Mouse (Mus musculus) liver, embryonic 15.5 days (tissue): ENCODE data around the gene Cacna1c. TPM values are rescaled to one million over a fixed set of nuclear protein-coding genes. Genes with fewer than 3 reads are reported as not detected.

Source experiments
- ATAC-seq: fragments of 200-750 bp; cut with Nextera tagmentation; 2 replicates; pipeline ENCODE4 v1.8.0; 2017; ENCODE audit warnings: moderate number of reproducible peaks, mild to moderate bottlenecking, moderate library complexity; ENCODE audit not compliant: insufficient read depth
- H3K27ac ChIP-seq: fragments of 300-500 bp; sonication (generic); replicated peaks from 2 replicates; pipeline ENCODE4 v1.5.1; 2015; ENCODE audit warnings: mild to moderate bottlenecking, inconsistent platforms
- H3K27me3 ChIP-seq: fragments of 300-500 bp; sonication (generic); 2 replicates; pipeline ENCODE4 v1.6.1; 2015; ENCODE audit warnings: mild to moderate bottlenecking, inconsistent platforms
- H3K36me3 ChIP-seq: fragments of 300-500 bp; sonication (generic); replicated peaks from 2 replicates; pipeline ENCODE4 v1.6.1; 2015; ENCODE audit warnings: moderate library complexity, mild to moderate bottlenecking, inconsistent platforms
- H3K4me1 ChIP-seq: fragments of 300-500 bp; sonication (generic); replicated peaks from 2 replicates; pipeline ENCODE4 v1.6.1; 2015; ENCODE audit warnings: inconsistent platforms
- H3K4me2 ChIP-seq: fragments of 300-500 bp; sonication (generic); 2 replicates; pipeline ENCODE4 v1.6.1; 2015; ENCODE audit warnings: moderate library complexity, mild to moderate bottlenecking, inconsistent platforms
- H3K4me3 ChIP-seq: fragments of 300-500 bp; sonication (generic); replicated peaks from 2 replicates; pipeline ENCODE4 v1.5.1; 2015; ENCODE audit warnings: mild to moderate bottlenecking, inconsistent platforms
- H3K9ac ChIP-seq: fragments of 300-500 bp; sonication (generic); 2 replicates; pipeline ENCODE4 v1.6.1; 2015; ENCODE audit warnings: moderate library complexity, mild to moderate bottlenecking, inconsistent platforms
- H3K9me3 ChIP-seq: fragments of 300-500 bp; sonication (generic); replicated peaks from 2 replicates; pipeline ENCODE4 v1.6.1; 2016; ENCODE audit warnings: inconsistent platforms
- WGBS: fragments of 180-500 bp; shearing (Covaris S2); methylation state at CpG from one replicate; pipeline ENCODE4 v1.1.7; 2015; ENCODE audit warnings: mixed read lengths; ENCODE audit not compliant: insufficient replicate concordance; 5-methylcytosine and 5-hydroxymethylcytosine counted together
- polyA plus RNA-seq: library from polyadenylated mRNA; unstranded; fragments of >200 nt; fragmentation: Nextera tagmentation; extraction: Ambion mirVana; gene quantifications from 2 replicates; pipeline ENCODE4 v1.2.1, GENCODE M21; 2015

Gene Cacna1c
- polyA plus RNA-seq, 1 experiment from 2014 or later, result 0.41 TPM

DNA sequence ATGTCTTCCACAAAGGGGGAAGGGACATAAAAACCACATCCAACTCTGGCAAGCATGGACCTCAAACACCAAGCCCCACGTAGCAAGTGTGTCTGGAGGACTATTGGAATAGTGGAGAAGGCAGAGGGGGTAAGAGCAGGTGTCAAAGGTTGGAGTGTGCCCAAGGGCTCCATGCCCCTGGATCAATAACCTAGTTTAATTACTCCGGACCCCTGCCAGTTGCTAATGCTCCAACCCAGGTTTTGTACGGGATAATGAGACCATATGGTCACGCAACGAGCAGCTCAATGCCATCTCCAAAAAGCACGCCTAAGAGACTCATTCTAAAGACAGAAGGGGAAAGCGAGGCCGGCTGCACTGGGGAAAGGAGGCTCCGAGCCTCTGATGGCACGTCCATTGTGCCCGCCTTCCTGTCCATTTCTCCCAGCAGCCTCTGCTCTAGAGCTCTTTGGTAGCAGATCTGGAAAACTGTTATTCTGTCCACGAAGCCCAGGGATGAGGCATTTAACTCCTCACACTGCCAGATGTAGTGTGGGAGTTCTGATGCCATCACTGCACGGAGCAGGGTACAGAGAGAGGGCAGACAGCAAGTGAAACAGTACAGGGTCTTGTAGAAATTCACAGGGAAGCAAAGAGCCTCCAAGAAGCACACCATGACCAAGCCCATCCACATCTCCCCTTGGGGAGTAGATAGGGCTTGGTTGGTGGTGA lies 257.7 kb downstream of the Cacna1c start:
- Histone ChIP-seq H3K27ac (no peak overlapping the region), H3K9me3 (no peaks in the 10 kb centered on the region), H3K4me3 (no peak overlapping the region), H3K9ac (no peak overlapping the region), H3K27me3 (peaks cover 6% of the 10 kb centered on the region; the same call in 1 of the 2 replicates), H3K36me3 (no peaks in the 10 kb centered on the region), H3K4me1 (no peaks in the 10 kb centered on the region), H3K4me2 (no peak overlapping the region)
- 62% methylated on average over 13 of the region's 13 CpGs for WGBS
- no peak for ATAC-seq

- Histone ChIP-seq H3K9ac (no peak overlapping the region), H3K27ac (no peak overlapping the region), H3K9me3 (no peaks in the 10 kb centered on the region), H3K4me3 (no peak overlapping the region), H3K27me3 (peaks cover 6% of the 10 kb centered on the region; the same call in 1 of the 2 replicates), H3K4me2 (no peak overlapping the region), H3K4me1 (no peaks in the 10 kb centered on the region), H3K36me3 (no peaks in the 10 kb centered on the region)
- WGBS, result 73% methylated on average over 5 of the region's 5 CpGs
- no peak for ATAC-seq
These were observed 258.7 kb downstream of the Cacna1c start for GRCm38 (mm10) chr6:118937536-118937935.

DNA sequence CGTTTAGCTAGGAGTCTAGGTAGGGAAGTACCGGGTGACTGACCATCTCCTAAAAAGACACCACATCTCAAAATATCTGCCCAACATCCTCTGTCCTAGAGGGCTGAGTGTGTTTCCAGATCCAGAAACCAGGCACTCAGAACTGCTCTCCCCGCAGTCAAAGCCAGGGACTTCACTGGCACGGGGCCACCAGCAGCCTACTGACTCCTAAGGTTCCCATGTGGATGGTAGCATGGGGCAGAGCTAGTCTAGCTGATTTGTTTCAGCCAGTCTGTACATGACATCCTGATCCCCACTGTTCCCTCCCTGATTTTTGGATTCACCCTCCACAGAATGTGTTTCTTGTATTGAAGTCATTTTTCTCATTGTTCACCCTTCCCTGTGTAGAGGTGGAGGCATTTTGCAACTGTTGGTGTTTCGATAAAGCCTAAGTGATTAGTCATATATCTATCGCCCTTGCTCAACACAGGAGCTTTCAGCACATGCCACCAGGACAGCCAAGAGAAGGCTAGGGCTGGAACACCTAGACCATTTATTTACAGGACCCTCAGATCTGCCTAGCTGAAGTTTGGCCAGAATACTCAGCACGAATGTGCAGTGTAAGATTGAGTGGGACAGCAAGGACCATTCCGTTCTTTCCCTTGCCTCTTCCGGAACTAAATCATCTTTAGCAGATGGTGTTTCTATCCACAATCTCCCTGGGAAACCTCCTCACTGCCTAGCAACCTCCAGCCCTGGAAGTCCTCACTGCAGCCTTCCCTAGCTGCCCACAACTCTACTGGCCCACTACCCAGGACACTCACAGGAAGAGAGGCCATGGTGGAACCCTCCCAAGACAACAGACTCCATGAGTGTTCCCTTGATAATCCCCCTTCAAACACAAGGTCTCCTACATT lies 260.4 kb downstream of the Cacna1c start:
- Histone ChIP-seq H3K9ac (no peak overlapping the region), H3K9me3 (no peaks in the 10 kb centered on the region), H3K36me3 (no peaks in the 10 kb centered on the region), H3K4me2 (no peak overlapping the region), H3K4me1 (no peaks in the 10 kb centered on the region), H3K27me3 (peaks cover 6% of the 10 kb centered on the region; the same call in 1 of the 2 replicates), H3K27ac (no peak overlapping the region), H3K4me3 (no peak overlapping the region)
- WGBS, result 69% methylated on average over 9 of the region's 9 CpGs
- no peak for ATAC-seq

- H3K9ac ChIP-seq, result no peak overlapping the region
- H3K36me3 ChIP-seq, result no peaks in the 10 kb centered on the region
- ATAC-seq, result no peak
- H3K4me1 ChIP-seq, result no peaks in the 10 kb centered on the region
- WGBS, result 38% methylated on average over 9 of the region's 9 CpGs
- H3K27me3 ChIP-seq, result peaks cover 6% of the 10 kb centered on the region; the same call in 1 of the 2 replicates
- no peaks in the 10 kb centered on the region for H3K9me3 ChIP-seq
- H3K4me2 ChIP-seq, result no peak overlapping the region
- H3K4me3 ChIP-seq, result no peak overlapping the region
- H3K27ac ChIP-seq, result no peak overlapping the region
These were observed 261.8 kb downstream of the Cacna1c start for GRCm38 (mm10) chr6:118934243-118934902.

DNA sequence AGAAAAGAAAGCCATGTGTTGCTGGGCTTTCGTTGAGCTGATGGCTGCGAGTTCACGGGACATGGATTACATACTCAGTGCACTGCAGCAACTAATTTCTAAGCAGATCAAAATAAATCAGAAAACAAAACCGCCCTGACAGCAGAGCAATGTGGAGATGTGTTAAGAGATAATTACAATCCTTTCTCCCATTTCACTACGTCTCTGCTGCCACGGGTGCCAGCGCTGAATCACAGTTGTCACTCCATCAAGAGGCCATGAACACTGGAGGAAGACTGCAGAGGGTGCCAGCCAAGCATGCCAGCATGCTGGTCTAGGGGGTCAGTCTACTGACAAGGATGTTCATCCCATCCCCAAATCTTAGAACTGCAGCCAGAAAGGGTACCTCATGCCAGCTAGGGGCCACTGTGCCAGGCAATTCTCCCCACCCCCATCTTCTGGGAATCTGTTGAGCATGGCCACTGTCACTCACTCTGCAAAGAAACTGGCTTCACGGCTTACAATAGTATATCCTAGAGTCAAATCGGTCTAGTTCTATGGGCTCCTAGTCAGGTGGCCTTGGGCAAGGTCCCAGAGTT lies 263.1 kb downstream of the Cacna1c start:
- no peak overlapping the region for H3K4me3 ChIP-seq
- no peaks in the 10 kb centered on the region for H3K36me3 ChIP-seq
- H3K9me3 ChIP-seq, result no peaks in the 10 kb centered on the region
- H3K4me2 ChIP-seq, result no peak overlapping the region
- no peaks in the 10 kb centered on the region for H3K4me1 ChIP-seq
- no peak overlapping the region for H3K27ac ChIP-seq
- peaks cover 6% of the 10 kb centered on the region; the same call in 1 of the 2 replicates for H3K27me3 ChIP-seq
- ATAC-seq, result no peak
- 66% methylated on average over 9 of the region's 9 CpGs for WGBS
- H3K9ac ChIP-seq, result no peak overlapping the region

DNA sequence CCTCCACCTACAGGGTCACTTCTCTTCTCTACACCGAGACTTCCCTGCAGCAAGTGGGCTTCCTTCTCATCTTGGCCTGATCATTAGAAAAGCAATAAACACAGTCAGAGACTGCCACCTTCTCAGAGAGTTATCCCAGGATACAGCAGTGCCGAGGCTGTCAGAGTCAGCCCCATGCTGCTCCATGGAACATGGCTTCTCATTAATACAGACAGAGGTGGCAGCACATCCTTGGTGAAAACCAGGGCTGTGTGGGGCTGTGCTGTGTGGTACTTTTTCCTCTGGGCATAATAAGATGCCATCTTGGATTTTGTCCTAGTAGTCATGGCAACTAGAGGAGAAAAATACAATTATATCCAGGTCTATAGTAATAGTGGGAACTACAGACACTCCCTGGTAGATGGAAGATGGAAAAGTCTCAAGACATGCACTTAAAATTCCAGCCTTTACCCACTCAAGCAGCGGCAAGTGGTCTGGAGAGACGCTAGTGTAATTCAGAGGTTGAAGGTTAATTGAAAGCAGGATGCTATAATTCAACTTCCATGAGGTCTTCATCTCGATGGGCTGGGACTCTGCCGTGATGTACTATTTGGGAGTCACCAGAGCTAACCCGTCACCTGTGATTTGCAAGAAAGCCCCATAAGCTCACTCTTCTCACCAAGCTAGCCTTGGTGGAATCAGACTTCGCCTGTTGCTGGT lies 264.1 kb downstream of the Cacna1c start:
- H3K9ac ChIP-seq, result no peak overlapping the region
- no peak for ATAC-seq
- peaks cover 6% of the 10 kb centered on the region; the same call in 1 of the 2 replicates for H3K27me3 ChIP-seq
- no peaks in the 10 kb centered on the region for H3K9me3 ChIP-seq
- no peak overlapping the region for H3K27ac ChIP-seq
- H3K36me3 ChIP-seq, result no peaks in the 10 kb centered on the region
- H3K4me1 ChIP-seq, result no peaks in the 10 kb centered on the region
- no peak overlapping the region for H3K4me3 ChIP-seq
- H3K4me2 ChIP-seq, result no peak overlapping the region
- WGBS, result 60% methylated on average over 8 of the region's 8 CpGs

DNA sequence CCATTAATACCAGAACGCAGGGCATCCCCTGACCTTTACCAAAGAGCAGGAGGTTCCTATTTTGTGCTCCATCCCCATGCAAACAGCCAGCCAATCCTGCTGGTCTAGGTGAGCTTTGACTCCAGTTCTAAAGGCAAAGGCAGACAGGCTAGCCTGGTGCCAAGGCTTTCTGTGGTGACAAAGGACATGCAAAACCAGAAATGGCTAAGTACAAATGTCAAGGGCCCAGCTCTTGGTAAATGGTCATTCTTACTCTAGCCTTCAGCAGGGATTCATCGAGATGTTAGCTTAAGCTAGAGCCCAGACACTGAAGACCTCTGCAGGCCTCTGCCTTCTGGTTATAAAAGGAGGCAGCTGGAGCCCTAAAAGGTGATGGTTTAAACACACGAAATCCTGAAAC lies 269.5 kb downstream of the Cacna1c start:
- ATAC-seq, result no peak
- H3K4me2 ChIP-seq, result no peak overlapping the region
- WGBS, result 47% methylated on average over 3 of the region's 3 CpGs
- no peak overlapping the region for H3K4me3 ChIP-seq
- H3K9me3 ChIP-seq, result no peaks in the 10 kb centered on the region
- H3K27ac ChIP-seq, result no peak overlapping the region
- peaks cover 8% of the 10 kb centered on the region; the same call in 1 of the 2 replicates for H3K4me1 ChIP-seq
- H3K27me3 ChIP-seq, result peaks cover 7% of the 10 kb centered on the region
- H3K36me3 ChIP-seq, result no peaks in the 10 kb centered on the region
- H3K9ac ChIP-seq, result no peak overlapping the region

- H3K4me2 ChIP-seq, result no peak overlapping the region
- H3K36me3 ChIP-seq, result no peaks in the 10 kb centered on the region
- H3K9me3 ChIP-seq, result no peaks in the 10 kb centered on the region
- no peak overlapping the region for H3K27ac ChIP-seq
- H3K4me1 ChIP-seq, result peaks cover 8% of the 10 kb centered on the region; the same call in 1 of the 2 replicates
- no peak overlapping the region for H3K9ac ChIP-seq
- WGBS, result 67% methylated on average over 12 of the region's 12 CpGs
- H3K27me3 ChIP-seq, result peaks cover 9% of the 10 kb centered on the region
- ATAC-seq, result no peak
- H3K4me3 ChIP-seq, result no peak overlapping the region
These were observed 271.8 kb downstream of the Cacna1c start for GRCm38 (mm10) chr6:118924426-118924825.

GRCm38 (mm10) chr6:118923926-118924325 lies 272.3 kb downstream of the Cacna1c start:
- H3K4me2 ChIP-seq, result no peak overlapping the region
- no peak overlapping the region for H3K27ac ChIP-seq
- no peak overlapping the region for H3K4me3 ChIP-seq
- H3K4me1 ChIP-seq, result peaks cover 8% of the 10 kb centered on the region; the same call in 1 of the 2 replicates
- no peaks in the 10 kb centered on the region for H3K9me3 ChIP-seq
- no peaks in the 10 kb centered on the region for H3K36me3 ChIP-seq
- ATAC-seq, result no peak
- peaks cover 9% of the 10 kb centered on the region for H3K27me3 ChIP-seq
- WGBS, result 38% methylated on average over 2 of the region's 2 CpGs
- no peak overlapping the region for H3K9ac ChIP-seq

GRCm38 (mm10) chr6:118923212-118923577 lies 273.0 kb downstream of the Cacna1c start:
- Histone ChIP-seq H3K9me3 (no peaks in the 10 kb centered on the region), H3K4me1 (peaks cover 8% of the 10 kb centered on the region; the same call in 1 of the 2 replicates), H3K9ac (no peak overlapping the region), H3K36me3 (no peaks in the 10 kb centered on the region), H3K27me3 (peaks cover 9% of the 10 kb centered on the region), H3K4me3 (no peak overlapping the region), H3K27ac (no peak overlapping the region), H3K4me2 (no peak overlapping the region)
- WGBS, result 63% methylated on average over 5 of the region's 5 CpGs
- ATAC-seq, result no peak
